Mouse (Mus musculus) heart, embryonic 14.5 days (tissue): ENCODE results near the gene Map3k5. TPM values are rescaled to one million over a fixed set of nuclear protein-coding genes. Genes with fewer than 3 reads are reported as not detected.

Experiments used
- ATAC-seq: fragments of 200-750 bp; cut with Nextera tagmentation; 2 replicates; pipeline ENCODE4 v1.8.0; 2017; ENCODE audit warnings: low read depth, moderate TSS enrichment; ENCODE audit not compliant: insufficient number of reproducible peaks, insufficient read depth, low FRiP score
- H3K27ac ChIP-seq, 2 experiments: fragments of 200-500 bp in 1 of 2; fragments of 300-500 bp in 1 of 2; sonication (generic) in 1 of 2; replicated peaks in 1 of 2; 2 replicates each; pipeline ENCODE4 v1.5.1; 2012 to 2014; ENCODE audit warnings: low read depth in 2 of 2, low read length in 2 of 2, control low read depth in 1 of 2, mild to moderate bottlenecking in 1 of 2, mixed read lengths in 1 of 2; ENCODE audit not compliant: control insufficient read depth in 1 of 2, insufficient read depth in 1 of 2
- H3K27me3 ChIP-seq: fragments of 300-500 bp; sonication (generic); 2 replicates; pipeline ENCODE4 v1.6.1; 2014; ENCODE audit warnings: mild to moderate bottlenecking, low read length, control low read depth; ENCODE audit not compliant: control insufficient read depth, insufficient read depth
- H3K36me3 ChIP-seq: fragments of 300-500 bp; sonication (generic); 2 replicates; pipeline ENCODE4 v1.6.1; 2014; ENCODE audit warnings: mild to moderate bottlenecking, control low read depth, low read length, mixed read lengths; ENCODE audit not compliant: control insufficient read depth, insufficient read depth
- H3K4me1 ChIP-seq, 2 experiments: fragments of 200-500 bp in 1 of 2; fragments of 300-500 bp in 1 of 2; sonication (generic) in 1 of 2; 2 replicates each; pipeline ENCODE4 v1.6.1; 2012 to 2014; ENCODE audit warnings: low read length in 2 of 2, control low read depth in 1 of 2, mixed read lengths in 1 of 2; ENCODE audit not compliant: control insufficient read depth in 2 of 2, insufficient read depth in 2 of 2
- H3K4me2 ChIP-seq: fragments of 300-500 bp; sonication (generic); 2 replicates; pipeline ENCODE4 v1.6.1; 2014; ENCODE audit warnings: mild to moderate bottlenecking, low read length
- H3K4me3 ChIP-seq, 2 experiments: fragments of 200-500 bp in 1 of 2; fragments of 300-500 bp in 1 of 2; sonication (generic) in 1 of 2; 2 replicates each; pipeline ENCODE4 v1.5.1; 2012 to 2014; ENCODE audit warnings: low read length in 2 of 2, mild to moderate bottlenecking in 2 of 2, control low read depth in 1 of 2, low read depth in 1 of 2, moderate library complexity in 1 of 2; ENCODE audit not compliant: control insufficient read depth in 1 of 2, insufficient read depth in 1 of 2
- H3K9ac ChIP-seq: fragments of 300-500 bp; sonication (generic); 2 replicates; pipeline ENCODE4 v1.6.1; 2014; ENCODE audit warnings: mild to moderate bottlenecking, low read length
- H3K9me3 ChIP-seq: fragments of 300-500 bp; sonication (generic); 2 replicates; pipeline ENCODE4 v1.6.1; 2016; ENCODE audit warnings: low read length, control low read depth; ENCODE audit not compliant: control insufficient read depth
- WGBS: fragments of 180-500 bp; shearing (Covaris S2); extraction: QIAGEN DNeasy Blood & Tissue Kit; methylation state at CpG from one replicate; pipeline ENCODE4 v1.1.7; 2014; 5-methylcytosine and 5-hydroxymethylcytosine counted together
- polyA plus RNA-seq: library from polyadenylated mRNA; unstranded; fragments of >200 nt; fragmentation: Nextera tagmentation; extraction: Ambion mirVana; gene quantifications from 2 replicates; pipeline ENCODE4 v1.2.1, GENCODE M21; 2014

Gene Map3k5
- polyA plus RNA-seq, 1 experiment from 2014 or later = 4.5 TPM

DNA sequence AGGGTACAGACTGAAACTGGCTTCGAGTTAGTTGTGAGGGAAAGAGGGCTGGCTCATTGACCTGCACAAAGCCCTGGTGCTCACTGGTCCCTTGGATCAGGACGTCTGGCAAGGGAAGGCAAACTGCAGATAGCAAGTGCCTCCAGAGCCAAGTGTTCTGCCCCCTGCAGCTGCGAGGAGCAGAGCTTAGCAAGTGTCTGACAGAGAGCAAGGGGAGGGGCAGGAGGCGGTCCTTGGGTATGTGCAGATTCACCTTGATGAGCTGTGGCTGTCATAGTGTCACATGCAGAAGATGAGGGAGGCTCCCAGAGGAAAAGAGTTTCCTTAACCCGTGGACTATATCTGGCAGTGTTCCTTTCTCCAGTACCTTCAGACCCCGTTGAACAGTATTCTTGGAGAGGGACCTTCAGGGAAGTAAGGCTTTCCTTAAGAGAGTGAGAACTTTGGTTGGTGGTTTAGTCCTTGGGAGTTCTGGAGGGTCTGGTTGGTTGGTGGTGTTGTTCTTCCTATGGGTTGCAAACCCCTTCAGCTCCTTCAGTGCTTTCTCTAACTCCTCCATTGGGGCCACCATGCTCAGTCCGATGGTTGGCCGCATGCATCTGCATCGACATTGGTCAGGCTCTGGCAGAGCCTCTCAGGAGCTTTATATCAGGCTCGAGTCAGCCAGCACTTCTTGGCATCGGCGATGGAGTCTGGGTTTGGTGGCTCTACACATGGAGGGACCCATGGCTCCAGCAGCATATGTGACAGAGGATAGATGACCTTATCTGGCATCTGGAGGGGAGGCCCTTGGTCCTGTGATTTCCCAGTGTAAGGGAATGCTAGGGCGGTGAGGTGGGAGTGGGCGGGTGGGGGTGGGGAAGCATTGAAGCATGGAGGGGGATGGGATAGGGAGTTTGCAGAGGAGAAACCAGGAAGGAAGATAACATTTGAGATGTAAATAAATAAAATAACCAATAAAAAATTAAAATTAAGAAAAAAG lies 60.5 kb downstream of the Map3k5 start:
- Histone ChIP-seq H3K9ac (no peak overlapping the region), H3K27me3 (no peaks in the 10 kb centered on the region), H3K27ac (no peak overlapping the region), H3K9me3 (0 out of 2 replicates have a peak, but pooled peaks cover 4% of the 10 kb centered on the region), H3K4me1 (peaks cover 20 to 35% of the 10 kb centered on the region in 2 experiments), H3K36me3 (no peaks in the 10 kb centered on the region), H3K4me3 (no peak overlapping the region), H3K4me2 (no peak overlapping the region)
- no peak for ATAC-seq
- 42% methylated on average over 14 of the region's 14 CpGs for WGBS

DNA sequence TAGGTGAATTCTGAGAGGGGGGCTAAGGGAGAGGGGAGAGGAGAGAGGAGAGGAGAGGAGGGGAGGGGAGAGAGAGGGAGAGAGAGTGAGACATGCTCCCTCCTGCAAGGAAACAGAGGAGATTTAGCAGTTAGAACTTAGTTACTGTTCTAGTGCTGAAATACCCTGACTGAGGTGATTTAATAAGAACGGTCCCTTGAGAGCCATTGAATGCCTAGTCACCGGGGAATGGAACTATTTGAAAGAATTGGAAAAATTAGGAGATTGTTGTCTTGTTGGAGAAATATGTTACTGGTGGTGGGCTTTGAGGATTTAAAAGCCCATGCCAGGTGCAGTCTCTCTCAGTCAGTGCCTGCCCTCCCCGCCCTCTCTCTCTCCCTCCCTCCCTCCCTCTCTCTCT lies 61.9 kb downstream of the Map3k5 start:
- 87% methylated on average over 3 of the region's 3 CpGs for WGBS
- H3K27me3 ChIP-seq = no peaks in the 10 kb centered on the region
- H3K4me1 ChIP-seq = peaks cover 15 to 25% of the 10 kb centered on the region in 2 experiments
- 0 out of 2 replicates have a peak, but pooled peaks cover 4% of the 10 kb centered on the region for H3K9me3 ChIP-seq
- H3K4me2 ChIP-seq = no peak overlapping the region
- H3K9ac ChIP-seq = no peak overlapping the region
- H3K27ac ChIP-seq = no peak overlapping the region
- no peak overlapping the region for H3K4me3 ChIP-seq
- ATAC-seq = no peak
- no peaks in the 10 kb centered on the region for H3K36me3 ChIP-seq

- H3K36me3 ChIP-seq = no peaks in the 10 kb centered on the region
- WGBS = 65% methylated on average over 4 of the region's 4 CpGs
- no peak overlapping the region for H3K27ac ChIP-seq
- no peak overlapping the region for H3K4me3 ChIP-seq
- no peaks in the 10 kb centered on the region for H3K27me3 ChIP-seq
- H3K4me1 ChIP-seq = peaks cover 7 to 23% of the 10 kb centered on the region in 2 experiments
- no peak overlapping the region for H3K4me2 ChIP-seq
- H3K9me3 ChIP-seq = 0 out of 2 replicates have a peak, but pooled peaks cover 4% of the 10 kb centered on the region
- no peak overlapping the region for H3K9ac ChIP-seq
- no peak for ATAC-seq
These were observed 65.6 kb downstream of the Map3k5 start for GRCm38 (mm10) chr10:19999703-20000407.

GRCm38 (mm10) chr10:20000408-20000770 lies 66.1 kb downstream of the Map3k5 start:
- Histone ChIP-seq H3K4me2 (no peak overlapping the region), H3K9ac (no peak overlapping the region), H3K27ac (no peak overlapping the region), H3K36me3 (no peaks in the 10 kb centered on the region), H3K9me3 (0 out of 2 replicates have a peak, but pooled peaks cover 4% of the 10 kb centered on the region), H3K4me1 (peaks cover 4 to 18% of the 10 kb centered on the region in 2 experiments), H3K4me3 (no peak overlapping the region), H3K27me3 (no peaks in the 10 kb centered on the region)
- ATAC-seq = no peak
- 77% methylated on average over 8 of the region's 8 CpGs for WGBS

GRCm38 (mm10) chr10:20001990-20002389 lies 67.7 kb downstream of the Map3k5 start:
- Histone ChIP-seq H3K4me1 (peaks cover 2 to 24% of the 10 kb centered on the region in 2 experiments), H3K4me3 (no peak overlapping the region), H3K9ac (no peak overlapping the region), H3K27ac (no peak overlapping the region), H3K4me2 (no peak overlapping the region), H3K9me3 (0 out of 2 replicates have a peak, but pooled peaks cover 4% of the 10 kb centered on the region), H3K36me3 (no peaks in the 10 kb centered on the region), H3K27me3 (no peaks in the 10 kb centered on the region)
- 25% methylated on average over 5 of the region's 5 CpGs for WGBS
- ATAC-seq = no peak

- Histone ChIP-seq H3K4me2 (no peak overlapping the region), H3K9ac (no peak overlapping the region), H3K27me3 (no peaks in the 10 kb centered on the region), H3K36me3 (no peaks in the 10 kb centered on the region), H3K9me3 (no peaks in the 10 kb centered on the region), H3K4me3 (no peak overlapping the region), H3K27ac (no peak overlapping the region), H3K4me1 (peaks cover 2 to 24% of the 10 kb centered on the region in 2 experiments)
- WGBS = 64% methylated on average over 5 of the region's 5 CpGs
- no peak for ATAC-seq
These were observed 68.7 kb downstream of the Map3k5 start for GRCm38 (mm10) chr10:20003006-20003405.

- Histone ChIP-seq H3K9ac (no peak overlapping the region), H3K4me3 (no peak overlapping the region), H3K36me3 (no peaks in the 10 kb centered on the region), H3K27ac (no peak overlapping the region), H3K9me3 (no peaks in the 10 kb centered on the region), H3K27me3 (no peaks in the 10 kb centered on the region), H3K4me1 (peaks cover 2 to 21% of the 10 kb centered on the region in 2 experiments), H3K4me2 (no peak overlapping the region)
- ATAC-seq = no peak
- WGBS = 68% methylated on average over 4 of the region's 4 CpGs
These were observed 70.5 kb downstream of the Map3k5 start for GRCm38 (mm10) chr10:20004786-20005185.
